Mouse (Mus musculus): ENCODE measurements around the gene Naa80.

Gene Naa80

GRCm38 (mm10) chr9:107618778-107619545, 40.3 kb downstream of the Naa80 start:
- DNase-seq (ENCODE audit: low read depth, low spot score) = no peak

- no peak for DNase-seq (ENCODE audit: low read depth, low spot score)
Observed at GRCm38 (mm10) chr9:107619546-107619879, 40.8 kb downstream of the Naa80 start.

DNA sequence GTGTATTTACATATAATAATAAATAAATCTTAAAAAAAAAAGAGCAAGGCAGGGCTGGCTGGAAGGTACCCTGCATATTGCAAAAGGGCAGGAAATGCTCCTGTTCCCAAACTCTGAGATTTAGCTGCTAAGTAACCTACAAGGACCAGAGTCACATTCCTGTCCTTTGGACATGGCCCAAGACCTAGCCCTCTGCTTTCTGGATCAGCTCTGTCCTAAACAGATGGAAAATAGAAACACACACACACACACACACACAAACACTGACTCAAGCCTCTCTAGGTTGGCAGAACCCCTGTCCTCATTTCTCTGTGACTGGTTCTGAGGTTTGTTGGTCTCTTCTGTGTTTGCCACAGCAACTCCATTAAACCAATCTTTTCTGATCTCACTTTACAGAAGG, 42.3 kb downstream of the Naa80 start:
- no peak for DNase-seq (ENCODE audit: low read depth, low spot score)

GRCm38 (mm10) chr9:107624539-107624938, 45.9 kb downstream of the Naa80 start:
- peak; percentile 87 for DNase-seq (ENCODE audit: low read depth, low spot score)

GRCm38 (mm10) chr9:107624951-107625350, 46.3 kb downstream of the Naa80 start:
- no peak for DNase-seq (ENCODE audit: low read depth, low spot score)

- peak; percentile 84 for DNase-seq (ENCODE audit: low read depth, low spot score)
Observed at GRCm38 (mm10) chr9:107625351-107626128, 46.9 kb downstream of the Naa80 start.

DNA sequence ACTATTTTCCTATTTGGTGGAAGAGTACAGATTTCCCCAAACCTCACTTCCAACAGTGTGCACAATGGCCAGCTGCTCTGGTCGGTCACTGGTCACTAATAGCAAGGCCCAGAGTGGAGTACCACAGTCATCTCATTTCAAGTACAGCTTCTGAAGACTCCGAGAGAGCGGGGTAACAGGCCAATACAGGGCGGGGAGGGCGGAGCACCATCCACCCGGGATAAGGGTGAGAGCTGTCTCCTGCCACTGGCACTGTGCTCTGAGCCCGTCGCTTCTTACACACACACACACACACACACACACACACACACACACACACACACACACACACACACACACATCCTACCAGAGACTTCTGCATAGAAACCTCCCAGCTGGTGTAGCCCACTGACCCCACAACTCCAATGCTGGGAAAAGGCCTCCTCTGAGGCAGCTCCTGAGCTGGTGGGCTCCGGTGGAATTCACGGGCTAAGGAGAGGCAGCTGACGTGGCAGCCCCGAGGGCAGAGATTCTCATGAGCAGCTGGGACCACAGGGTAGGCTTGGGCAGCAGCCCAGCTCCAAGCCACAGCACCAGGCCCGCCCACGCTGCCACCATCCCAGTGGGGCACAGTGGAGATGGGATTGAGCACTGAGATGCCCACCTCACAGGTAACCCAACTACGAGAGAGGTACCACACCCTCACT, 47.6 kb downstream of the Naa80 start:
- DNase-seq (ENCODE audit: low read depth, low spot score) = no peak

DNA sequence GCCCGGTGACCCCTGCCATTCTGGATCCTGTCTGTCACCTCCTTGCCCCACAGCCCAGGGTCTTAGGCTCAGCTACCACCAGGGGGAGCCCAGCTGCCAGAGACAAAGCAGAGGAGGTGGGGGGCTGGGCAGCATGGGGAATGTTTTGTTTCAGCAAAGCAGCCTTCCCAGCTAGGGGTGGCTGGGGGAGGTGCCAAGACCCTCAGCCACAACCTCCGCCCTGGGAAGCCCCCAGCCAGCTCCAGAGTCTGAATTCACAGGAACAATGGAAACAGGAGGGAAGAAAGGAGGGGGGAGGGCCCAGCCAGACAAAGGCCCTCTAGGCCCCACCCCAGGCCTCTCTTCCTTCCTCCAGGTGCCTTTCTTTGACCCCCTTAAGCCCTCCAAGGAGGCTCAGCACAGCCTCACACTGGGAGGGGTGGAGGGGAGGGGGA, 48.2 kb downstream of the Naa80 start:
- DNase-seq (ENCODE audit: low read depth, low spot score) = peak; percentile 100

GRCm38 (mm10) chr9:107627387-107628255, 48.9 kb downstream of the Naa80 start:
- DNase-seq (ENCODE audit: low read depth, low spot score) = no peak

DNA sequence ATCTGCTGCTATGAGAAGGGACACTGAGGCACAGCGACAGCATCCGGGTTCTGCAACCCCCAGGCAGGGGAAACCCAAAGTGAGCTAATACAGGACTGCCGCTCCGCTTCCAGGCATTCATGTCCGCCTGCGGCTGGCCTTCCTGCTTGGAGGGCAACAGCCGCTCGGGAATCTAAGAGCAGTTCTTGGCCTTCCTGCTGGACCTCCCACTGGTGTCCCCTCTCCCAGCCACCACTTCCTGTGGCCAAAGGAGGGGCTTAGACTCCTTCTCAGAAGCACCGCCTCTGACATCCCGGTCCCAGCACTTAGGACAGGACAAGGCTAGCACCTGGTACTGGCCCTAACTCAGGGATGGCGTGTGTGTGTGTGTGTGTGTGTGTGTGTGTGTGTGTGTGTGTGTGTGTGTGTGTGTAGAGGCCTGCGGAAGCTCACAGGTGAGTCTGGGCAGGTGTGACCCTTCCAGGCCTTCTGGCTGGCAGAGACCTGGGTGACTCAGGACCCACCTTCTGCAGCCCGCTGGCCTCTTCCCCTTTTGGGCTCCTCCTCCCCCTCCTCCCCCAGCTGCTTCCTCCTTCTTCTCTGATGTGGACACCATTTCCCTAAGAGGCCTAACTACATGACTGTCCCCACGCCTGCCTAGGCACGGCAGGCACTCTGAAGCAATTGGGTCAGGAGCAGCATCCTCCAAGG, 50.2 kb downstream of the Naa80 start:
- no peak for DNase-seq (ENCODE audit: low read depth, low spot score)

GRCm38 (mm10) chr9:107629411-107629730, 50.7 kb downstream of the Naa80 start:
- DNase-seq (ENCODE audit: low read depth, low spot score) = peak; percentile 57

- DNase-seq (ENCODE audit: low read depth, low spot score) = no peak
Observed at GRCm38 (mm10) chr9:107629901-107630425, 51.3 kb downstream of the Naa80 start.

- DNase-seq (ENCODE audit: low read depth, low spot score) = peak; percentile 99
Observed at GRCm38 (mm10) chr9:107630576-107630975, 51.9 kb downstream of the Naa80 start.

DNA sequence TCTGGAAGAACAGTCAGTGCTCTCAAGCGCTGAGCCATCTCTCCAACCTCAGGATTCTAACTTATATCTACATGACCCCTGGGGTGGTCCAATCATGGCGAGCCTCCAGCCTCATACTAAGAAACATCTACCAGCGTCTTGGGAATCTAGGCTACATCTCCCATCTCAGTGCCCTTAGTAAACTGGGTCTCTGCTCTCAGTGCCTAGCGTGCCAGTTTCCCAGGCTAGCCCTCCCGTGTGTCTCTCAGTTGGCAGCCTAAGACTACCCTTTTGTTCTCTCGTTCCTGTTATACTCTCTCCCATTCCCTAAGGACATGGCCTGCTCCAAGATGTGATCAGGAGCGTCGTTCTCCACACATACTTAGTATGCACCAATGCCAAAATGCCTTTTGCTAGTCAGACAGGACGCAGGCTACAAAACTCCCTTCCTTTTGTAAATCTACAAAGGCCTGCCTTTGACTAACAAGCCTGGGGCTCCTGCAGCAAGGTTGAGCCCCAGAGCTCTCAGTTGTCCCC, 52.7 kb downstream of the Naa80 start:
- no peak for DNase-seq (ENCODE audit: low read depth, low spot score)

DNA sequence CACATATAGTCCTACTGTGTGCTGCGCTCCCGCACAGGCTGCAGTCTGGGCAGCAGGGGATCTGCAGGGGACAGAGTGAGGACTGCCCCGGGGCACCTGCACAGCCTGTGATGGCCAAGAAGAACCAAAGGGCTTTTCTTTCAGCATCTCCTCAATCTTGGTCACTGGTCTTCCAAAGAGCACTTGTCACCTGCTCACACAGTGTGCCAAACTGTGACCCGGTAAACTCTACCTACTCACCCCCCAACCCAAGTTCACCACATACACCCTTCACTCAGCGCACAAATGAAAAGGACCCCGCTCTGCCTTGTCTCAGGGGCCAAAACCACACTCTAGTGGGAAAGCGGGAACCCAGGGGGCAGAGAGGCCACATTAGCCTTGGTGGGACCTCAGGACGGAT, 53.2 kb downstream of the Naa80 start:
- DNase-seq (ENCODE audit: low read depth, low spot score) = no peak

DNA sequence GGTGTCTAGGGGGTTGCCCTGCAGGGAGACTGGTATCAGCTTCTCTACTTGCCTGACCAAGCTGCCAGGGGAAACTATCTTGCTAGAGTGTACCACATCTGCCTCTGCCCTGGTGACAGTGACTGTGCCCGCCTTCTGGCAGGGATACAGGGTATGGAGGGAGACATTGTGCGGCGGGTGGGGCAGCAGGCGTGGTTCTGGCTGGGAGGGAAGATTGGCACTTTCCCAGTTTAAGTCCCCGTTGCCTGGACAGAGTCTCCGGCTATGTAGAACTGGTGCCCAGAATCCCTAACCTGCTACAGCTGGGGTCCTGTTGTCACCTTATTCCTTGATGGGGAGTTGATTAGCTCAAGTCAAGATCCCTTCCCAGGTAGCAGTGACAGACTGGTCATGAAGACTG, 53.8 kb downstream of the Naa80 start:
- no peak for DNase-seq (ENCODE audit: low read depth, low spot score)

DNA sequence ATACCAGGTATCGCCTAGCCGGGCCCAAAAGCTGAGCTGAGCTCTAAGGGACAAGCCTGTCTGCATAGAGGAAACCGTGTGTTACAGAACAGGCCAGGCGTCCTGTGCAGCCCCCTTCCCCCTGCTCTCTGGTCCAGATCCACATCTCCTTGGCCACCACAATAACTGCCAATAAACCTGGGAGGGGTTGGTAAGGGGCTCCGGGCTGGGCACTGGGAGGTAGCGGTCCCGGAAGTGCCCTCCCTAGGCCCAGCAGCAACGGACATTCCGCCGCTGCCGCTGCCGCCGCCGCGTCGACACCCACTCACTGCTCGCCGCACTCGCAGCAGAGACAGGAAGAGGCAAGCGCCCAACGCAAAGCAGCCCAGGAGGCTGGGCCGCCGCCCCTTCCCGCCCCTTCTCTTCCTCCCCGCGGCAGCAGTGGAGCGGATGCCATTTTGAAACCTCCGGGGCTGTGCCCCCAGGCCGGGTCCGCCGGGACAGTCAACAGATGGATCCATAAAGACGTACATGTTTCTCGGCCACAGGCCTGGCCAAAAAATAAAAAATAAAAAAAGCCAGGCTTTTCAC, 54.5 kb downstream of the Naa80 start:
- peak; percentile 80 for DNase-seq (ENCODE audit: low read depth, low spot score)
